In genomic region chr10:119293372-119293771, GRCm38 (mm10) we compare ENCODE assay signal across 12 mouse cellular contexts. TPM values are rescaled to one million over a fixed set of nuclear protein-coding genes. Genes with fewer than 3 reads are reported as not detected.
DNase-seq lines count a peak whose midpoint lies in the region.
"Had no signal": no experiment of that assay in that cellular context is flagged by ENCODE, and none has a peak within 500 bp of the region (broad histone marks: within the 10 kb centered on the region; RNA-seq: fewer than 3 reads in every experiment).

No protein-coding gene starts in this region.

- intact Hi-C loops in gastrocnemius, postnatal 36 days (cut with DNase I), result no loop called here

- DNase-seq in A20 (ENCODE audit: low read depth, low spot score), result peak; percentile 61
- DNase-seq in CD4-positive, CD25-positive, alpha-beta regulatory T cell, adult 2 months (ENCODE audit: low read depth, low spot score), result peak; percentile 47
- DNase-seq in brain, adult 2 months (ENCODE audit: low read depth, low spot score), result peak; percentile 2
- peak; percentile 55 for DNase-seq in thymus, postnatal 0 days (ENCODE audit: low spot score)
- DNase-seq in gastrocnemius, postnatal 36 days, result no peak
- DNase-seq in right cerebral cortex, adult 2 months (ENCODE audit: low spot score in 2 of 2), result no peak
- no peak for DNase-seq in gastrocnemius, postnatal 4 days (ENCODE audit: low spot score in 2 of 2)
- DNase-seq in kidney, postnatal 14 days, result no peak
- DNase-seq: adrenal gland, postnatal 10 days; cerebellum, adult 11-12 months; cerebellum, adult 9-10 months; cerebellum, postnatal 25 days had no signal

RNA-seq across cellular contexts. Expression of gene Cand1, which starts 53.5 kb away (rescaled TPM):
- polyA plus RNA-seq in thymus, postnatal 0 days (2015; fragmentation: Nextera tagmentation; extraction: Ambion mirVana), result 28.6 and 35.7 TPM in 2 replicates
- 10 to 100 TPM; 13.8 to 17.9 TPM for total RNA-seq in gastrocnemius, postnatal 36 days (2021)
- total RNA-seq in gastrocnemius, postnatal 4 days (2021), result 10 to 100 TPM; 73.5 to 80.6 TPM

Comparison
In these comparisons a context has a peak if more than half of its experiments do, and no peak if none do; other contexts are left out.
1. DNase-seq: peak in A20 (single experiment), CD4-positive, CD25-positive, alpha-beta regulatory T cell, adult 2 months (single experiment), brain, adult 2 months (single experiment) and thymus, postnatal 0 days (single experiment); none in gastrocnemius, postnatal 36 days (0 of 2), right cerebral cortex, adult 2 months (0 of 2), gastrocnemius, postnatal 4 days (0 of 2) and kidney, postnatal 14 days (single experiment).